Mouse (Mus musculus) kidney, adult 2 months (tissue): ENCODE measurements at regions not wholly inside any gene's neighbourhood (a gene's known extent, or its start where the extent isn't known, plus 50 kb on each side); places are given as distances from the start of the nearest gene placed in this dataset.

Experiments
- CTCF ChIP-seq: fragments of 200-500 bp; conservative IDR thresholded peaks from 2 replicates; pipeline ENCODE4 v1.5.1; 2011; ENCODE audit warnings: low read depth, mild to moderate bottlenecking, control low read depth, low read length, moderate library complexity, mixed read lengths; ENCODE audit not compliant: insufficient read depth, insufficient read length
- POLR2A ChIP-seq: fragments of 200-500 bp; IDR thresholded peaks from one replicate; pipeline ENCODE4 v1.6.1; 2011; ENCODE audit warnings: low read depth, low read length, control low read depth

GRCm38 (mm10) chr13:6340157-6340556, 207.8 kb upstream of the Pitrm1 start:
- TF ChIP-seq CTCF (no peak), POLR2A (no peak)
